Mouse (Mus musculus) liver, postnatal 0 days (tissue): Measurements from ENCODE around the gene Gm15013. TPM values are rescaled to one million over a fixed set of nuclear protein-coding genes. Genes with fewer than 3 reads are reported as not detected.

Source experiments
- ATAC-seq: fragments of 200-750 bp; cut with Nextera tagmentation; 2 replicates; pipeline ENCODE4 v1.8.0; 2017; ENCODE audit warnings: mild to moderate bottlenecking, moderate library complexity
- DNase-seq: peaks from one replicate; pipeline ENCODE4 v3.0.0-alpha.2; 2016
- H3K27ac ChIP-seq: fragments of 300-500 bp; sonication (generic); 2 replicates; pipeline ENCODE4 v1.5.1; 2014; ENCODE audit warnings: antibody characterized with exemption, moderate library complexity, mild to moderate bottlenecking, low read depth
- H3K27me3 ChIP-seq: fragments of 300-500 bp; sonication (generic); 2 replicates; pipeline ENCODE4 v1.6.1; 2014; ENCODE audit warnings: low read length, control low read depth, mixed read lengths; ENCODE audit not compliant: insufficient read depth
- H3K36me3 ChIP-seq: fragments of 300-500 bp; sonication (generic); replicated peaks from 2 replicates; pipeline ENCODE4 v1.6.1; 2014; ENCODE audit warnings: mild to moderate bottlenecking, control low read depth, low read length, moderate library complexity, mixed read lengths; ENCODE audit not compliant: insufficient read depth
- H3K4me1 ChIP-seq: fragments of 300-500 bp; sonication (generic); 2 replicates; pipeline ENCODE4 v1.6.1; 2014; ENCODE audit warnings: antibody characterized with exemption, mild to moderate bottlenecking, control low read depth; ENCODE audit not compliant: insufficient read depth
- H3K4me2 ChIP-seq: fragments of 300-500 bp; sonication (generic); 2 replicates; pipeline ENCODE4 v1.6.1; 2014; ENCODE audit warnings: low read depth, mild to moderate bottlenecking, low read length, moderate library complexity, mixed read lengths
- H3K4me3 ChIP-seq: fragments of 300-500 bp; sonication (generic); 2 replicates; pipeline ENCODE4 v1.5.1; 2014; ENCODE audit warnings: low read depth, low read length
- H3K9ac ChIP-seq: fragments of 300-500 bp; sonication (generic); replicated peaks from 2 replicates; pipeline ENCODE4 v1.6.1; 2014; ENCODE audit warnings: mild to moderate bottlenecking, moderate library complexity
- H3K9me3 ChIP-seq: fragments of 300-500 bp; sonication (generic); 2 replicates; pipeline ENCODE4 v1.6.1; 2016; ENCODE audit warnings: mild to moderate bottlenecking, control low read depth, low read length, mixed read lengths
- CTCF ChIP-seq: sonication (generic); IDR thresholded peaks from 2 replicates; pipeline ENCODE4 v1.5.1; 2016; ENCODE audit warnings: antibody characterized with exemption, low read depth
- EP300 ChIP-seq: IDR thresholded peaks from 2 replicates; pipeline ENCODE4 v1.6.1; 2016; ENCODE audit warnings: antibody characterized with exemption, low read depth, mild to moderate bottlenecking
- WGBS: fragments of 180-500 bp; shearing (Covaris S2); extraction: QIAGEN DNeasy Blood & Tissue Kit; methylation state at CpG from one replicate; pipeline ENCODE4 v1.1.7; 2014; ENCODE audit not compliant: insufficient replicate concordance; 5-methylcytosine and 5-hydroxymethylcytosine counted together
- polyA plus RNA-seq: library from polyadenylated mRNA; unstranded; fragments of >200 nt; fragmentation: Nextera tagmentation; extraction: Ambion mirVana; gene quantifications from 2 replicates; pipeline ENCODE4 v1.2.1, GENCODE M21; 2015

The Gm15013 gene
- polyA plus RNA-seq, 1 experiment from 2014 or later, result 0.14 TPM

GRCm38 (mm10) chrX:139684775-139685695, 29.2 kb downstream of the Gm15013 start, which contains the start of gene Tbc1d8b:
Tbc1d8b (plus strand) TSS chrX:139684996.
- no peaks in the 10 kb centered on the region; the same call in 1 of the 2 replicates for H3K4me1 ChIP-seq
- no peaks in the 10 kb centered on the region for H3K27me3 ChIP-seq
- H3K27ac ChIP-seq, result peak within 1 kb of the TSS; percentile 5; the same call in 1 of the 2 replicates
- H3K36me3 ChIP-seq, result no peaks in the 10 kb centered on the region
- DNase-seq (peak; percentile 72), ATAC-seq (peak; percentile 100)
- TF ChIP-seq EP300 (no peak), CTCF (no peak)
- H3K4me3 ChIP-seq, result peak within 1 kb of the TSS; percentile 64
- H3K9ac ChIP-seq, result peak within 1 kb of the TSS; percentile 65
- WGBS, result 13% methylated on average over 42 of the region's 43 CpGs
- 0 out of 2 replicates have a peak, but pooled peaks cover 2% of the 10 kb centered on the region for H3K9me3 ChIP-seq
- H3K4me2 ChIP-seq, result peak within 1 kb of the TSS; percentile 78

- no peak for DNase-seq
- TF ChIP-seq EP300 (no peak), CTCF (no peak)
- Histone ChIP-seq H3K9ac (peak overlapping the region; percentile 65), H3K36me3 (no peaks in the 10 kb centered on the region), H3K9me3 (0 out of 2 replicates have a peak, but pooled peaks cover 2% of the 10 kb centered on the region), H3K4me1 (no peaks in the 10 kb centered on the region; the same call in 1 of the 2 replicates), H3K27ac (peak overlapping the region; percentile 5; the same call in 1 of the 2 replicates), H3K27me3 (no peaks in the 10 kb centered on the region), H3K4me3 (peak overlapping the region; percentile 64), H3K4me2 (peak overlapping the region; percentile 78)
- ATAC-seq, result peak; percentile 50
- WGBS, result 15% methylated on average over 8 of the region's 8 CpGs
These were observed 29.9 kb downstream of the Gm15013 start for GRCm38 (mm10) chrX:139684410-139684774.

GRCm38 (mm10) chrX:139665829-139666228, 48.5 kb downstream of the Gm15013 start:
- no peak for TF ChIP-seq EP300
- peak; percentile 43 for TF ChIP-seq CTCF
- Histone ChIP-seq H3K4me2 (no peak overlapping the region), H3K4me1 (no peaks in the 10 kb centered on the region), H3K27ac (no peak overlapping the region), H3K4me3 (no peak overlapping the region), H3K27me3 (no peaks in the 10 kb centered on the region), H3K36me3 (no peaks in the 10 kb centered on the region), H3K9ac (no peak overlapping the region), H3K9me3 (no peaks in the 10 kb centered on the region)
- ATAC-seq (no peak), DNase-seq (no peak)
- WGBS, result 74% methylated on average over 2 of the region's 2 CpGs

Other genes with a start within 250 kb of the Gm15013 start
- gene D330045A20Rik, start 234.1 kb downstream of the Gm15013 start, polyA plus RNA-seq, result 2.1 and 2.5 TPM in 2 replicates
- 91.1 and 96.0 TPM in 2 replicates for gene Rnf128, start 151.2 kb downstream of the Gm15013 start, polyA plus RNA-seq
- 0.81 and 0.93 TPM in 2 replicates for gene Tbc1d8b, start 29.5 kb downstream of the Gm15013 start, polyA plus RNA-seq
- not detected in 2 replicates for gene Ripply1, start 67.9 kb upstream of the Gm15013 start, polyA plus RNA-seq
- gene Cldn2, start 86.3 kb upstream of the Gm15013 start, polyA plus RNA-seq, result 8.1 and 8.4 TPM in 2 replicates
- gene Morc4, start 157.2 kb upstream of the Gm15013 start, polyA plus RNA-seq, result 12.4 and 16.1 TPM in 2 replicates